Mouse (Mus musculus): Measurements from ENCODE around the gene Gm17428. TPM values are rescaled to one million over a fixed set of nuclear protein-coding genes. Genes with fewer than 3 reads are reported as not detected.
A peak's percentile ranks its signal among the peaks of the same experiment; 100 is the strongest.
"Not testable (repeated sequence)": the region's sequence is repeated elsewhere in the genome, so short reads cannot be mapped to it uniquely, and the experiment has no call there.

Gene Gm17428
- polyA plus RNA-seq, 1 experiment from 2014 or later, result not detected

DNA sequence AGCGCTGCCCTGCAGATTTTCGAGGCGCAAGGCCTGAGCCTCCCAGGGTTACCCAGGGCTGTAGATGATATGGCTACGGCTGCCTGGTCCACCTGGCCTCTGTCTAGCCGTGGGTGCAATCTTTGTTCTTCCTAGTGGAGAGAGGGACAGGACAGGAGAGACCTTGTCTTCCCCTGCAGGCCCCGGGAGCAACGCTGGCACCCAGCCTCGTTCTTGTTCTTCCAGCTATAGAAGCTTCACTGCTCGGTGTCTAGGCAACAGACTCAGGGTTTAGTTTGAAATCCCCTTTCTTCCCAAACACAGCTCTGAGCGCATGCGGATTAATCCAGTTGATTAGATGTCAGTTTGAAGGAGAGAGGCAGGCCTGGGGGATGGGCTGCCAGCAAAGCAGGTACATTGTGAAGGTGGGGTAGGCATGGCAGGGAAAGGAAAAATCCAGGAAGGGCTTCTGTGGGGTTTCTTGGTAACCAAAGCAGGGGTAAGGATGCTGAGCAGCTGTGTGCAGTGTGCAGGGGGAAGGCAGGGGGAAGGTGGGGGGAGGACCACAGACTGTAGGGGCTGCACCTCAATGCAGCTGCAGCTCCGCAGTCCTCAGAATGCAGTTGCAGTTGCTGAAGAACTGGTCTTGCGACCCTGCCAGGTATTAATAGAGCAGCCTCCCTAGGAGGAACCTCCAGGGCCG is 18.9 kb downstream of the Gm17428 start:
- no peaks in the 10 kb centered on the region for H3K36me3 ChIP-seq
- WGBS, result 67% methylated on average over 14 of the region's 14 CpGs
- no peak overlapping the region for H3K4me3 ChIP-seq (replicated peaks)
- H3K27me3 ChIP-seq, result no peaks in the 10 kb centered on the region
- H3K4me2 ChIP-seq, result no peak overlapping the region
- no peak for ATAC-seq (replicated peaks; ENCODE audit: low FRiP score)
- H3K9ac ChIP-seq, result no peak overlapping the region
- no peaks in the 10 kb centered on the region for H3K9me3 ChIP-seq (replicated peaks)
- H3K27ac ChIP-seq, result no peak overlapping the region
- H3K4me1 ChIP-seq, result peaks cover 28% of the 10 kb centered on the region

DNA sequence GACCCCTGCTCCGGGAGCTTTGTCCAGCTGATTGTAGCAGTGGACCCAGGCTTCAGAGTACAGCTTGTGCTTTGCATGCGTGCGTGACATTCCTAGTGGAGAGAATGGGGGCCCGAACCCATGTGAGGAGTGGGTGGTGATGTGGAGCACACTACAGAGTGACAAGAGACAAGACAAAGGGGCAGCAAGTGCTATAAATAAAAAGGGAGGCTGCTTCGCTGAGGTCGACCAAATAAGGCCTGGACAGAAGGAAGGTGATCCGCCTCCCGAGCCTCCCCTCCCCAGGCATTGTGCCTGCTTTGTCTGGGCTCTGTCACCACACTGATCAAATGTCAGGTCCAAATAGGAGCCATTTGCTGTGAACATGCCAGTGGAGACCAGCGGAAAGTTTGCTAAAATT is 20.1 kb downstream of the Gm17428 start:
- peak; percentile 63; the same call in 1 of the 2 replicates for ATAC-seq (replicated peaks; ENCODE audit: low FRiP score)
- Histone ChIP-seq H3K9ac (no peak overlapping the region), H3K36me3 (no peaks in the 10 kb centered on the region), H3K9me3 (replicated peaks) (no peaks in the 10 kb centered on the region), H3K4me2 (no peak overlapping the region), H3K27ac (peak overlapping the region; percentile 70), H3K27me3 (no peaks in the 10 kb centered on the region), H3K4me3 (replicated peaks) (no peak overlapping the region), H3K4me1 (peaks cover 28% of the 10 kb centered on the region)
- WGBS, result 44% methylated on average over 9 of the region's 9 CpGs

DNA sequence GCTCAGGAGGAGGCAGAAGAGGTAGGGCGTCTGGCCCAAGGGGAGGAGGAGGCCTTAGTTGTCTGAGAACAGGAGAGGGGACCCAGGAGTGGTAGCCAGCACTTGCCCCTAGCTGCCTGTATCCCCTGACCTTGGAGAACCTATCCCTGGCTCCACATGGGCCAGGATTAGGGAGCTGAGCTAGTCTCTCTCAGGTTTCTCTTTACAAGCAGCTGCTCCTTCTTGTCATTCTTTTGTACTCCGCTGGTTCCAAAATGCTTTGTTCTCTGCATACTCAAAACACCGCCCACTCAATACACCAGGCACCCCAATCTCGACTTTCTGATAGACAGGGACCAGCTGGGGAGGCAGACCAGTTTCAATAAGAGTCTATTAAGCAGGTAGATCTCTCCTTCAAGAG is 20.6 kb downstream of the Gm17428 start:
- Histone ChIP-seq H3K27ac (peak overlapping the region; percentile 70), H3K4me1 (peaks cover 32% of the 10 kb centered on the region), H3K27me3 (no peaks in the 10 kb centered on the region), H3K9me3 (replicated peaks) (no peaks in the 10 kb centered on the region), H3K9ac (no peak overlapping the region), H3K4me2 (no peak overlapping the region), H3K36me3 (no peaks in the 10 kb centered on the region), H3K4me3 (replicated peaks) (no peak overlapping the region)
- 43% methylated on average over 4 of the region's 4 CpGs for WGBS
- peak; percentile 53; the same call in 1 of the 2 replicates for ATAC-seq (replicated peaks; ENCODE audit: low FRiP score)

DNA sequence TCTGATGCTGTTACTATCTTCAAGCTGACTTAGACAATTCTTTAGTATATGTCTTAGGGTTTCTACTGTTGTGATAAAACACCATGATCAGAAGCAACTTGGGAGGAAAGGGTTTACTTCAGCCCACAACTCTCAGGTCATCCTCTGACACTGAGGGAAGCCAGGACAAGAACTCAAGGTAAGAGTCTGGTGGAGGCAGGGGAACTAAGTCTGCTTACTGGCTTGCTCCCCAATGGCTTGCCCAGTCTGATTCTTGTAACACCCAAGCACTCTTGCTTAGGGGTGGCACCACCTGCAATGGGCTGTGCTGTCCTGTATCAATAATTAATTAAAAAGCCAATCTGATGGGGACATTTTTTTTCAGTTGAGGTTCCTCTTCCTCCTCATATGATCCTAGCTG is 21.9 kb downstream of the Gm17428 start:
- H3K4me3 ChIP-seq (replicated peaks), result no peak overlapping the region
- no peak for ATAC-seq (replicated peaks; ENCODE audit: low FRiP score)
- H3K27me3 ChIP-seq, result no peaks in the 10 kb centered on the region
- H3K9me3 ChIP-seq (replicated peaks), result no peaks in the 10 kb centered on the region
- H3K27ac ChIP-seq, result no peak overlapping the region
- no peak overlapping the region for H3K4me2 ChIP-seq
- H3K9ac ChIP-seq, result no peak overlapping the region
- peaks cover 46% of the 10 kb centered on the region for H3K4me1 ChIP-seq
- H3K36me3 ChIP-seq, result no peaks in the 10 kb centered on the region

DNA sequence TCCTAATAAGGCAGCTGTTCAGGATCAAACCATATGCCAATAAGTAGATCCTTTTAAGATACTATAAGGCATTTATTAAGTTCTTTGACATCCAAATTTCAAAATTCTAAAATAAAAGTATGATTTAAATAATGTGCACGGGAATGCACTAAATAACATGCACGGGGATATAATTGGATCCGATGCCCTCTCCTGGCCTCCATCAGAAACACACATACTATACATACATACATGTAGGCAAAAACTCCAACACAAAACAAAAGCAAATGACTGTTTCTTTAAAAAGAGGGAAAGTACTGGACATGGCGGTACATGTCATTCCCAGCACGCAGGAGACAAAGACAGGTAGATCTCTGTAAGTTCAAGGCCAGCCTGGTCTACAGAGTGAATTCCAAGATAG is 23.1 kb downstream of the Gm17428 start:
- not testable (repeated sequence) for ATAC-seq (replicated peaks; ENCODE audit: low FRiP score); H3K36me3 ChIP-seq; H3K9me3 ChIP-seq (replicated peaks); H3K27me3 ChIP-seq; H3K4me3 ChIP-seq (replicated peaks); H3K9ac ChIP-seq; H3K27ac ChIP-seq; H3K4me2 ChIP-seq
- WGBS, result 84% methylated on average over 5 of the region's 5 CpGs
- H3K4me1 ChIP-seq, result peaks cover 47% of the 10 kb centered on the region

DNA sequence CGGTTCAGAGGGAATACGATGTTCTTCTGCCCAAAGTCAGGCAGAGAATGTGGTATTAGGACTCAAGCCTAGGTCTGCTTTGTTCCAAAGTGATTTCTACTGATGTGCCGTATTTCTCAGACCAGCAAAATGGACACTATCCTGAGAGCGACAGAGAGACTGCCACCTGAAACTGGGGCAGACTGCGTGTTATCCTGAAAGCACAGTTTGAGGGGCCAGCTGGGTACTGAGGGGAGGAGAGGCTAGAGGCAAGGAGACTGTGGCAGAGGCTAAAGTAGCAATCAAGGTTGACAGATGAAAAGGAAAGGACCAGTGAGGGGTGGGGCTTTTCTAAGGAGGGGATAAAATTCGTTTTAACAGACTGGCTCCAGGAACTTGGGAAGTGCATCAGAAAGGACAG is 24.1 kb downstream of the Gm17428 start:
- Histone ChIP-seq H3K9me3 (replicated peaks) (no peaks in the 10 kb centered on the region), H3K36me3 (no peaks in the 10 kb centered on the region), H3K4me3 (replicated peaks) (no peak overlapping the region), H3K27ac (no peak overlapping the region), H3K27me3 (no peaks in the 10 kb centered on the region), H3K4me2 (no peak overlapping the region), H3K9ac (no peak overlapping the region), H3K4me1 (peaks cover 38% of the 10 kb centered on the region)
- WGBS, result 78% methylated on average over 6 of the region's 6 CpGs
- no peak for ATAC-seq (replicated peaks; ENCODE audit: low FRiP score)

DNA sequence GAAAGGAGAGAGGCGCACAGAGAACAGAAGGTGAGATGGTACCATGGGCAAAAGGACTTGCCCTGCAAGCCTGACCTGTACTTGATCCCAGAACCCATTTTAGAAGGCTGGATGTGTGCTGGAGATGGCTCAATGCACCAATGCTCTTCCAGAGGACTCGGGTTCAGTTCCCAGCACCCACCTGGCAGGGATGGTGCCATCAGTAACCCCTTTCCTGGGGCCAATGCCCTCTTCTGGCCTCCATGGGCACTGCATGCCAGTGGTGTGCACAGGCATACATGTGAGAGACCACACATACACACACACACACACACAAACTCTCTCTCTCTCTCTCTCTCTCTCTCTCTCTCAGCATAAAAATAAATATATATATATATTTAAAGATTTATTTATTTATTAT is 24.7 kb downstream of the Gm17428 start:
- H3K27ac ChIP-seq, result no peak overlapping the region
- no peaks in the 10 kb centered on the region for H3K27me3 ChIP-seq
- no peaks in the 10 kb centered on the region for H3K9me3 ChIP-seq (replicated peaks)
- ATAC-seq (replicated peaks; ENCODE audit: low FRiP score), result no peak
- no peak overlapping the region for H3K4me2 ChIP-seq
- peaks cover 36% of the 10 kb centered on the region for H3K4me1 ChIP-seq
- WGBS, result 98% methylated on average over 2 of the region's 2 CpGs
- H3K9ac ChIP-seq, result no peak overlapping the region
- H3K4me3 ChIP-seq (replicated peaks), result no peak overlapping the region
- H3K36me3 ChIP-seq, result no peaks in the 10 kb centered on the region

DNA sequence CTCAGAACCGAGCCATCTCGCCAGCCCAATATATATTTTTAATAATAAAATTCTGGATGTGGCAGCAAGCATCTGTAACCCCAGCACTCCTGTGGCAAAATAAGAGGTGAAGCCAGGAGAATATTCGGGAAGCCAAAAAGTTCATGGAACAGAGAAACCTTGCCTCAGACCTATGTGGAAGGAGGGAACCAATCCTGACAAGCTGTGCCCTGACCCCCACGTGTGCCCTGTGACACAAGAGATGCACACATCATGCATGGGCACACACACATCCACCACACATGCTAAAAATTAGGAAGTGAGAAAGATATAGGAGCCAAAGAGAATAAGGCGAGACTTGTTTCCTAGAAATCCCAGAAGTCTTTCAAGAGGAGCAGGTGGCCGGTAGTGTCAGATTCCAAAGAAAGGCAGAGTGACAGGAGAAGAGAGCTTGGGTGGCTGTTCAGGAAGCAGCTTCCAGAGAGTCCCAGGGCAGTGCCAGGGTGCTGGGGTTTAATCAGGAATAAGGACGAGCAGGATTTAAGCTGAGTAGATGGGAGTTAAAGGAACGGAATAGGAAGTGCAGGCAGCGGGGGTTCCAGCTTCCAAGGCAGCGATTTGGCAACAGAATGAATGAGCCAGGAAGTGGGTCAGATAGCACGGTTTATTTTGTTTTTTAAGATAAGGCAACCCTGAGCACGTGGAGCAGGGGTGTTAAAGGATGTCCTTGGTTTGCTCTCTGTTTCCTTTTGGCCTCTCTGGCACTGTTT is 25.4 kb downstream of the Gm17428 start:
- H3K27ac ChIP-seq, result peak overlapping the region; percentile 68
- no peak overlapping the region for H3K4me3 ChIP-seq (replicated peaks)
- H3K9ac ChIP-seq, result no peak overlapping the region
- no peaks in the 10 kb centered on the region for H3K36me3 ChIP-seq
- peaks cover 30% of the 10 kb centered on the region for H3K4me1 ChIP-seq
- no peak for ATAC-seq (replicated peaks; ENCODE audit: low FRiP score)
- WGBS, result 35% methylated on average over 12 of the region's 12 CpGs
- H3K4me2 ChIP-seq, result no peak overlapping the region
- no peaks in the 10 kb centered on the region for H3K27me3 ChIP-seq
- no peaks in the 10 kb centered on the region for H3K9me3 ChIP-seq (replicated peaks)

DNA sequence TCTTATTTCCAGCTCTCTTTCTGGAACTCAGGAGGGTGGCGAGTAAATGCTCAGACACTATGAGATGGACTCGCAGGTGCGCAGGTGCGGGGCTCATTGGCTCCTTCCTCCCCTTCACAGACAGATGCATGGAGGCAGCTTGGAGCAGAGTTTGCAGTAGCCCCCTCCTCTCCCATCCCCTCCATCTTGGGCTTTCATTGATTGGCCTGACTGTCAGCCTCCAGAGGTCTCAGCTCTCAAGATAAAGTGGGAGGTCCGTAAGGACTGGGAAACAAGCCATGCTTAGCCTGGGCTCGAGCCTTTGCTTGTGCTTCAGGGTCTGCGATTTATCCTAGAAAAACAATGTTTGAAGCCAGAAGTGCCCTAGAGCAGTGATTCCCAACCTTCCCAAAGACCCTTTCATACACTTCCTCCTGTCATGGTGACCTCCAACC is 26.0 kb downstream of the Gm17428 start:
- H3K9ac ChIP-seq, result no peak overlapping the region
- ATAC-seq (replicated peaks; ENCODE audit: low FRiP score), result no peak
- H3K27me3 ChIP-seq, result no peaks in the 10 kb centered on the region
- no peak overlapping the region for H3K4me3 ChIP-seq (replicated peaks)
- WGBS, result 56% methylated on average over 7 of the region's 7 CpGs
- H3K27ac ChIP-seq, result peak overlapping the region; percentile 68
- H3K4me2 ChIP-seq, result no peak overlapping the region
- H3K9me3 ChIP-seq (replicated peaks), result no peaks in the 10 kb centered on the region
- peaks cover 28% of the 10 kb centered on the region for H3K4me1 ChIP-seq
- no peaks in the 10 kb centered on the region for H3K36me3 ChIP-seq

DNA sequence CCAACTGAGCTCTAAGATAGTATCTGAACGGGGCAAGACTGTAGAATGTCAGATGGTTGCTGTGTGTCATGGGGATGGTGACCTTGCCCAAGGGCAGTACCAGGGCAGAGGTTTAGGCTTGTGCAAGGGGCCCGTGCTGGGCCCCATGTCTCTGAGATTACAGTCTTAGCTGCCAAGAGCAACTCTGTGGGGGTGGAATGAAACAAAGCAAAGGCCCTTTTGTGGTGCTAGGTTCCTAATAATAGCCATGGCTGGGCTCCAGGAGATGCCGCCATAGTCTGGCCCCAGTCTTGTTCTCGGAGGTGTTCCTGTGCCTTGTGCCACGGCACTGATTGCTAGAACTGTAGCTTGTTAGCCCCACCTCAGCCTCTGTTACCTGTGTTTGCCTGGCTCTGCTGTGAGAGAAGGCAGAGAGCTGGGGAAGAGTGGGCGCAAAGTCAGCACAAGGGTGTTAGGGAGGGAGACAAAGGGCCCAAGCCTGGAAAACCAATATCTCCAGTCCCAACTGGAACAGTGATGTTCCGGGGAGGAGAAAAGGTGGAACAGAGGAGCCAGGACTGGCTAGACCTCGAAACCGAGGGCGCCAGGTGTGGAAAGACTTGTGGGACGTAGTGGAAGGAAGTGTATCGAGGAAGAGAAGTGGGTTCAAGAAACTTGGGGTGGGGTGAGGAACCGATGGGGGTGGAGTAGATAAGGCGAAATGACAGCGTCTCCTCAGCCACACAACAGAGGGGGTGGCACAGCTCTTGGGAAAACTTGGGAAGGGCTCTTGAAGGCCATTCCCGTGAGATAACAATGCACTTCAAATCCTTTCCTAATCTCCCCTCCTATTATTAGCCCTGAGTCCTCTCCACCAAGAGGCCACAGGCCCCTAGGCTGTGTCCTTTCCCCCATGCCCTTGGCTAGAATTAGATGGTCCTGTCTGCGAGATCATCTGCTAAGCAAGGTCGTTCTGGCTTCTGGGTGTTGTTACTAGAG is 27.4 kb downstream of the Gm17428 start:
- Histone ChIP-seq H3K4me3 (replicated peaks) (no peak overlapping the region), H3K9me3 (replicated peaks) (no peaks in the 10 kb centered on the region), H3K27ac (no peak overlapping the region), H3K4me2 (no peak overlapping the region), H3K4me1 (peaks cover 28% of the 10 kb centered on the region), H3K36me3 (no peaks in the 10 kb centered on the region), H3K9ac (no peak overlapping the region), H3K27me3 (no peaks in the 10 kb centered on the region)
- no peak for ATAC-seq (replicated peaks; ENCODE audit: low FRiP score)
- WGBS, result 84% methylated on average over 18 of the region's 18 CpGs

DNA sequence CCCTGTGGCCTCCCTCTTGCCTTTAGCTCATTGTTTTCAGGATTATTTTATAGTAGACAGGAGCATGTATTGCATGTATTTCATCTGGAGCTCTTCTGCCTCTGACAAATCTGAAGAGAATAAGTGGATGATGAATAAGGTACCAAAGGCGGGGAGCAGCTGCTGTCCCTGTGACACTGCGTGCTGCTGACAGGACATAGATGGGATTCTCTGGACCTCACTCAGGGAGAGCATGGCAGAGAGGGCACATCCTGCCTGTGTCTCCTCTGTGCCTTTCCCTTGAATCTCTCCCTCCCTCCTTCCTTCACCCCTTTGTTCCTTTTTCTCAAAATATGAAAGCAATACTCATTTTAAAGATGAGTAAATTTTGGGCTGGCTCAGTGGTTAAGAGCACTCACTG is 28.8 kb downstream of the Gm17428 start:
- Histone ChIP-seq H3K4me3 (replicated peaks) (no peak overlapping the region), H3K4me2 (no peak overlapping the region), H3K9ac (no peak overlapping the region), H3K9me3 (replicated peaks) (no peaks in the 10 kb centered on the region), H3K27me3 (no peaks in the 10 kb centered on the region), H3K27ac (no peak overlapping the region), H3K36me3 (no peaks in the 10 kb centered on the region), H3K4me1 (peaks cover 28% of the 10 kb centered on the region)
- 80% methylated on average over 2 of the region's 2 CpGs for WGBS
- no peak for ATAC-seq (replicated peaks; ENCODE audit: low FRiP score)

DNA sequence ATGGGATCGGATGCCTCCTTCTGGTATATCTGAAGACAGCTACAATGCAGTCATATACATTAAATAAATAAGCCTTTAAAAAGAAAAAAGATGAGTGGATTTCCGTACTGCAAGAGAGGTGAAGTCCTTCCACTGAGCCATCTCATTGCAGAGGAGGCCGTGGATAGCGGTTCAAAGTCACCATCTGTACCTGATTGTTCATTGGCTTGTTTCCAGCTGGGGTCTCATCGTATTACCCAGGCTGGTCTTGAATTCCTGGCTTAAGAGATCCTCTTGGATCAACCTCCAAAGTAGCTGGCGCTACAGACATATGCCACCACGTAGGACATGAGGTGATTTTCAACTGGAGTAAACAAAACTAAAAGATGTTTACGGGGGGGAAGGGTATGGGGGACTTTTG is 29.2 kb downstream of the Gm17428 start:
- peaks cover 28% of the 10 kb centered on the region for H3K4me1 ChIP-seq
- no peak for ATAC-seq (replicated peaks; ENCODE audit: low FRiP score)
- WGBS, result 87% methylated on average over 8 of the region's 8 CpGs

More for the DNA sequence above, 29.2 kb downstream of the Gm17428 start:
- Histone ChIP-seq H3K4me3 (replicated peaks) (no peak overlapping the region), H3K4me2 (no peak overlapping the region), H3K9ac (no peak overlapping the region), H3K36me3 (no peaks in the 10 kb centered on the region), H3K27ac (no peak overlapping the region), H3K27me3 (no peaks in the 10 kb centered on the region), H3K9me3 (replicated peaks) (no peaks in the 10 kb centered on the region)
